Mouse (Mus musculus) embryonic fibroblast, embryonic 13.5 days (primary cell): ENCODE measurements around the gene Cdkn3. TPM values are rescaled to one million over a fixed set of nuclear protein-coding genes. Genes with fewer than 3 reads are reported as not detected.
"Not testable (repeated sequence)": the region's sequence is repeated elsewhere in the genome, so short reads cannot be mapped to it uniquely, and the experiment has no call there.

Experiments
- H3K27ac ChIP-seq: 2 replicates; pipeline ENCODE4 v1.5.1; 2012; ENCODE audit warnings: low read length, control low read depth, inconsistent platforms; ENCODE audit not compliant: insufficient read depth
- H3K4me1 ChIP-seq: 2 replicates; pipeline ENCODE4 v1.6.1; 2011; ENCODE audit warnings: low read length; ENCODE audit not compliant: control insufficient read depth, insufficient read depth
- H3K4me3 ChIP-seq: 2 replicates; pipeline ENCODE4 v1.5.1; 2011; ENCODE audit warnings: mild to moderate bottlenecking, control low read depth, low read length; ENCODE audit not compliant: insufficient read depth
- CTCF ChIP-seq: IDR thresholded peaks from 2 replicates; pipeline ENCODE4 v1.5.1; 2011; ENCODE audit warnings: mild to moderate bottlenecking, control low read depth, low read length, moderate library complexity, borderline replicate concordance; ENCODE audit not compliant: insufficient read depth
- POLR2A ChIP-seq: IDR thresholded peaks from 2 replicates; pipeline ENCODE4 v1.6.1; 2011; ENCODE audit warnings: low read depth, mild to moderate bottlenecking, control low read depth, low read length, moderate library complexity
- polyA plus RNA-seq: library from polyadenylated mRNA; stranded (reverse); fragments of >200 nt; gene quantifications from 2 replicates; pipeline ENCODE4 v1.2.4, GENCODE M21; 2011; ENCODE audit warnings: low read depth; ENCODE audit not compliant: missing spikeins, insufficient read length

The Cdkn3 gene
- polyA plus RNA-seq, result 16.5 and 27.5 TPM in 2 replicates

DNA sequence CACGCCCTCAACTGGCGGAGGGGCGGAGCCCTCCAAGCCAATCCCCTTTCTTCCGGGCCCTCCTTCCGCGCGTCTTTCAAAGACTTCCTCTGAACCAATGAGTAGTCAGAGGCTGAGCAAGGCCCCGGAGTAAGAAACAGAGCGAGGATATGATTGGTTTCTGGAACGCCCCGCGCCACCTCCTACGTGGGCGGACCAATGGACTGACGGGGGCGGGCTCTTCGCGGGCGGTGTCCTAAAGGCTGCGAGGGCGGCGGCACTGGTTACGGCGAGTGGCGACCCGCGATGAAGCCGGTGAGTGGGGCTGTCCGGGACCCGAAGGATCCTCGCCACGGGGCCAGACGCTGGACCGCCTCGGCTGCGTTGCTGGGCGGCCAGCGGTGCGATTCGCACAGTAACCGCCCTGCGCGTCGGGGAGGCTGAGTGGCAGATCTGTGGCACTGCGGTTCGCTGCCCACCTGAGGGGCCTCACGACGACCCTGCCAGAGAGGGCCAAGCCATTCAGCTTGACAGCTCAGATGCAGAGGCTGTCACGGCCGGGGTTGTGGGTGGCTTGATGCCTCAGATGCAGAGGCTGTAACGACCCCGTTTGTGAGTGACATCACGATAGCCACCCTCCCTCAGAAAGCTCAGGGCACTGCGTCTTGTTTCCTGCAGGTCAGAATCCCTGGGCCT lies at the start of gene Cdkn3:
Cdkn3 (plus strand) TSS at position 187 of the 675 bp plus-strand sequence.
- Histone ChIP-seq H3K27ac (no peak within 1 kb of the TSS), H3K4me3 (peak within 1 kb of the TSS; percentile 63), H3K4me1 (peaks cover 2% of the 10 kb centered on the region; the same call in 1 of the 2 replicates)
- peak; percentile 54 for TF ChIP-seq POLR2A
- no peak for TF ChIP-seq CTCF

DNA sequence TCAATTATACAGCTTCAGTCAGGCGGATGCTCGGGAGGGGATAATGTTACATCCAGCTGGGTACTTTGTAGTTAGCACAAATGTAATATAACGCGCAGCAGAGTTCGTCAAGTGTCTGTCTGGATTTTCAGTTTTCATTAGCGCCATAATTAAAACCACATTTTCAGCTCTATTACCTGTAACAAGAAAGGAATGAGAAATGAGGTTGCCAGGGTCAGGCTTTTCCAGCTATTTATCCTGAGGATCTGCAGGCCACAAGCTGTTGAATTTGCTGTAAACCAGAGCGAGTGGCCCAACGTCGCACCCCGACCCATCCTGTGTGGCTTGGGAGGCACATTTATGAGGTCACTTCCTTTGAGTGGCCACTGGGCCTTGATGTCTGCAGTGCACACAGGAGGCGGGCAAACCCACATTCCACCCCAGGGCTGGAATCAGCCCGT lies 41.8 kb upstream of the Cdkn3 start:
- Histone ChIP-seq H3K4me1 (0 out of 2 replicates have a peak, but pooled peaks cover 9% of the 10 kb centered on the region), H3K27ac (no peak overlapping the region), H3K4me3 (no peak overlapping the region)
- TF ChIP-seq POLR2A (no peak), CTCF (no peak)

DNA sequence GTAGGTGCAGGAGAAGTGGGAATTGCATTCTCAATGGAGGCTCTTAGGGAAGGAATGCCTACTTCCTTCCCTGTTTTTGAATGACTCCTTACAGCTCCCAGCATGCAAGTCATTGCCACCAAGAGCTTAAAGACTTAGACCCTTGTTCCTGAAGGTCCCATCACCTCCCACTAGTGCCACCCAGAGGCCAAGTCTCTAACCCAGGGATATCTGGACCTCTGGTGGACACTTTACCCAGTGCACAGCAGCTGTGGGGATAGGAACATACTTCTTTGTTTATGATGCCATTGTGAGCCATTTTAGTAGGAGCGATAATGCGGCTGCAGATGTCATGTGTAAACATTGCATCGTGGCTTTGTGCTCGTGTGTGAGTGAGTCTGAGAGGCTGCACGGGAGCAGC lies 38.3 kb upstream of the Cdkn3 start:
- Histone ChIP-seq H3K4me3 (no peak overlapping the region), H3K4me1 (0 out of 2 replicates have a peak, but pooled peaks cover 9% of the 10 kb centered on the region), H3K27ac (no peak overlapping the region)
- TF ChIP-seq POLR2A (no peak), CTCF (0 out of 2 replicates have a peak, but pooled peaks have one; percentile 18)

DNA sequence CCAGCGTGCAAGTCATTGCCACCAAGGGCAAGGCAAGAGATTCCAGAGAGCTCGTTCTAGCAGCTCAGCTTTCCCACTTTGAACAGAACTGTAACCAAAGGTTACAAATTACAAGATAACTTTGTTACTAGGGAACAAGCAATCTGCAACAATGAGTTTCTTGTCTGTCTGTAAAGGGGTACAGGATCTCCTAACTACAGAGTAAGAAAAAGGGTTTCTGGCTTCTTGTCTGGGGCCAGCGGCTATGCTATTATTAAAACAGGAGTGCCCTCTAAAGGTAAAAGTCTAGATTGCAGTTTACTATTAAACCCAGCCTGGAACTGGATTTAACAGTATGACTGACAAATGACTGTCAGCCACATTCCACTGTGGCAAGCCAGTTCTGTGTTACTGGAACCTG lies 36.5 kb upstream of the Cdkn3 start:
- Histone ChIP-seq H3K4me1 (peaks cover 6% of the 10 kb centered on the region; the same call in 1 of the 2 replicates), H3K27ac (no peak overlapping the region), H3K4me3 (no peak overlapping the region)
- TF ChIP-seq POLR2A (no peak), CTCF (no peak)

DNA sequence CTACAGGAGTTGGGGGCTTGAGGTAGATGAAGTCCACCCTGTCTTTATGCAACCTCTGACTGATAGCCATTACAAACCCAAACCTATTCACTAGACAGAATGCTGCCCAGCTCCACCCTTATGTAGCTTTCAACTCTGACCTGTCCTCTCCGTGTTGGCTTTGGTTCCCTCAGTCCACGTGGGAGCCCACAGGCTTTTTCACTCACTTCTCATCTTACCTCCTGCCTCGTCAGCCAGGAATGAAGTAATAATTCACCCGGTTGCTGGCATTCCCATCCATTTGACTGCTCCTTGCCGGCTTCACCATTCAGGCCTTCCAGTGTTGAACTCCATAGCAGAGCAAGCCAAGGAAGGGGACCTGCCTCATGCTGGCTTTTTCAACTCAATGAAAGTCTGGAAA lies 35.4 kb upstream of the Cdkn3 start:
- Histone ChIP-seq H3K4me1 (peaks cover 4% of the 10 kb centered on the region; the same call in 1 of the 2 replicates), H3K27ac (no peak overlapping the region), H3K4me3 (no peak overlapping the region)
- TF ChIP-seq CTCF, result no peak
- no peak for TF ChIP-seq POLR2A

DNA sequence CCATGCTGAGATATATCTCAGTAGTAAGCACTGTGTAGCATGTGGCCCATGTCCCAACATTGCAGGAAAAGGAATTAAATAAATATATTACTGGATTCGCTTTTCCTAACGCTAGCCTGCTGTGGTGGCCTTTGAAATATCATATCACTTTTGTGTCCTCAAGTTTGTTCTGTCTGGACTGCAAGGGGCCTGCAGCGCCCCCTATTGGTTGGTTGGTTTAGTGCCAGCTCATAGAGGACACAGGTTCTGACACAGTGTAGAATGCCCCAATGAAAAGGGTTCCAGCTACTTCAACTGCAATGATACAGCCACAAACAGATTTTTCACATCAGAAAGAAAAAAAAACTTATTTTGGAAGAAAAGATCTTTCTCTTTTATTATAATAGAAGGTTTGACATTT lies 34.6 kb upstream of the Cdkn3 start:
- no peak overlapping the region for H3K27ac ChIP-seq
- no peak overlapping the region for H3K4me3 ChIP-seq
- peaks cover 4% of the 10 kb centered on the region; the same call in 1 of the 2 replicates for H3K4me1 ChIP-seq
- TF ChIP-seq CTCF, result no peak
- TF ChIP-seq POLR2A, result no peak

DNA sequence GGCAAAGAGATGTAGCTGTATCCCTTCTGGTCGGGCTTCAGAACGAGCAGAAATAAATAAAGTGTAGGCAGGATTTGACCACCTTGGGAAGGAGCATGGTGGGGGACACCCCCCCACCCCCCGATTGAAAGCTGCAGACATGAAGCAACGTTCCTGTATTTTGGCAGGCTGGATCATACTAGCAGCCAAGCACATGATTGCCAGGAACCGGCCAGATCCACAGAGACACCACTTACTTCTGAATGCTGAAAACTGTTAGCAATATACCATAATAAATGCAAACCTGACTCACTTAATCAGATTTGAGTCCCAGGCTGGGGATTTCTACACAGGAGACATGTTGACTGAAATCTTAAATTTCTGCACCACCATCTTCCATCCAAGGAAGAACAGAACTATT lies 26.1 kb upstream of the Cdkn3 start:
- Histone ChIP-seq H3K27ac (no peak overlapping the region), H3K4me3 (no peak overlapping the region), H3K4me1 (no peaks in the 10 kb centered on the region)
- TF ChIP-seq POLR2A, result no peak
- no peak for TF ChIP-seq CTCF

DNA sequence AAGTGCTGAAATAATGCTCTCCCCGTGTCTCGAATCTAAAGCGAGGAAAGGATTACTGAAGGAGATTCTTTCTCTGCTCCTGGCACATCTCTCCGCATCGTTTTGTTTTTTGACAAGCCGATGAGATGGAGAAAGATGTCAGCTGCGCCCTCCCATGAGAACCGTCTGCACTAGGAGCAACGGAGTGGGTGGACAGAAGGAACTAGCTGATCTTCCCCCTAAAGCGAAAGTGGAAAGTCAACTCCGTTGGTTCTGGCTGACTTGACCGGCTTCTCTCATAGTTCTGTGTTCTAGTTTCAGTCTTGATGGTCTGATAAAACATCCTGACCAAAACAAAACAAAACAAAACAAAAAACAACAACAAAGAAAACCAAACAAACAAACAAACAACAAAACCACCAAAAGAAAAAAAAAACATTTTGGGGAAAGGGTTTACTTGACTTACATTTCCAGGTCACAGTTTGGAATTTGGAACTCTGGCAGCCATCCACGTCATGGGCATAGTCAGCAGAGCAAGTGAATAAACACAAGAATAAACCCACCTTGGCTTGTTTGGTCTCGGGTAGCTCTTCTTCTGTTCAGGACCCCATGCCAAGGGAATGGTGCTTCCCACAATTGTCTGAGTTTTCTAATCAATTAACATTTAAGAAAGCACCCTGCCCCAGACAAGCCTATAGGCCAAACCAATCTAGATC lies 25.4 kb upstream of the Cdkn3 start:
- Histone ChIP-seq H3K4me3 (no peak overlapping the region), H3K4me1 (no peaks in the 10 kb centered on the region), H3K27ac (no peak overlapping the region)
- TF ChIP-seq POLR2A (no peak), CTCF (no peak)

DNA sequence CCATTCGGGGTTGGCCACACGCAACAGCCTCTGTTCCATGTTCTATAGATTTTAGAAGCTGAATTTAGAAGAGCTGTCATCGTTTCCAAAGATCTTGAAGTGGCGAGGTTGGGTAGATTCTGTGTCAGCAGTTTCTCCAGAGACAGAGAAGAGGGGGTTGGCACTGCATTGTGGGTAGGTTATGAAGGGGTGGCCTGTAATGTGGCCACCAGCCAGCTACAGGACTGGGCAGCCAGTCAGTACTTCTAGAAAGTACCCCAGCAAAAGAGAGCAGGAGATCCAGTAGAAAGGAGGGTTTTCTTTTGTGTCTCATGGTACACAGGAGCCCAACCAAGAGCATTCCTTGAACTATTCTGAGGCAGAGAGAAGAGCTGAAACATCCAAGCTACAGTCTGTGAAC lies 24.0 kb upstream of the Cdkn3 start:
- H3K4me1 ChIP-seq, result peaks cover 4% of the 10 kb centered on the region; the same call in 1 of the 2 replicates
- TF ChIP-seq CTCF, result no peak
- TF ChIP-seq POLR2A, result no peak
- H3K27ac ChIP-seq, result no peak overlapping the region
- no peak overlapping the region for H3K4me3 ChIP-seq

DNA sequence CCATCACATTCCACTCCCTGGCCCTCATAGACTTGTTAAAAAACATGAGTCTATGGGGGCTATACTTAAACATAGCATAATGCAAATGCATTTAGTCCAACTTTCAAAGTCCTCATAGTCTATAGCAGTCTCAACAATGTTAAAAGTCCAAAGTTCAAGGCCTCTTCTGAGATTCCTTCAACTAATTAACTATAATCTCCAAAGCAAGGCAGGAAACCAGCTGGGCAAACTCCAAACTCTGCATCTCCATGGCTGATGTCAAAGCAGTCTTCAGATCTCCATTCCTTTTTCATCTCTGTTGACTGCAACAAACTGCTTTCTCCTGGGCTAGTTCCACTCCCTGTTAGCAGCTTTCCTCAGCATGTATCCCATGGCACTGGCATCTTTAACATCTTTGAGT lies 23.0 kb upstream of the Cdkn3 start:
- H3K4me1 ChIP-seq, H3K4me3 ChIP-seq, H3K27ac ChIP-seq: not testable (repeated sequence)
